Mouse (Mus musculus) duodenum, adult 2 months (tissue): ENCODE data around the gene 4933409G03Rik. TPM values are rescaled to one million over a fixed set of nuclear protein-coding genes. Genes with fewer than 3 reads are reported as not detected.

ENCODE experiments used
- polyA plus RNA-seq: library from polyadenylated mRNA; depleted of rRNA; stranded (reverse); fragments of >200 nt; gene quantifications from 2 replicates; pipeline ENCODE4 v1.2.3, GENCODE M21; 2012; ENCODE audit warnings: low replicate concordance; rRNA removed

The 4933409G03Rik gene
- polyA plus RNA-seq = not detected in 2 replicates

GRCm38 (mm10) chr2:68582113-68582512, at the start of gene 4933409G03Rik:
Gene 4933409G03Rik, plus strand, starts transcription at chr2:68582413.

GRCm38 (mm10) chr2:68656186-68656585, 74.0 kb downstream of the 4933409G03Rik start, which contains the start of gene 4932414N04Rik:
Gene 4932414N04Rik, plus strand, starts transcription at chr2:68656486.

Other genes with a start within 250 kb of the 4933409G03Rik start
- 4.8 and 7.9 TPM in 2 replicates for gene Stk39, start 110.1 kb upstream of the 4933409G03Rik start, polyA plus RNA-seq
- not detected in 2 replicates for gene 4932414N04Rik, start 74.1 kb downstream of the 4933409G03Rik start, polyA plus RNA-seq